Mouse (Mus musculus): ENCODE results near the gene Glra3.

Gene Glra3

DNA sequence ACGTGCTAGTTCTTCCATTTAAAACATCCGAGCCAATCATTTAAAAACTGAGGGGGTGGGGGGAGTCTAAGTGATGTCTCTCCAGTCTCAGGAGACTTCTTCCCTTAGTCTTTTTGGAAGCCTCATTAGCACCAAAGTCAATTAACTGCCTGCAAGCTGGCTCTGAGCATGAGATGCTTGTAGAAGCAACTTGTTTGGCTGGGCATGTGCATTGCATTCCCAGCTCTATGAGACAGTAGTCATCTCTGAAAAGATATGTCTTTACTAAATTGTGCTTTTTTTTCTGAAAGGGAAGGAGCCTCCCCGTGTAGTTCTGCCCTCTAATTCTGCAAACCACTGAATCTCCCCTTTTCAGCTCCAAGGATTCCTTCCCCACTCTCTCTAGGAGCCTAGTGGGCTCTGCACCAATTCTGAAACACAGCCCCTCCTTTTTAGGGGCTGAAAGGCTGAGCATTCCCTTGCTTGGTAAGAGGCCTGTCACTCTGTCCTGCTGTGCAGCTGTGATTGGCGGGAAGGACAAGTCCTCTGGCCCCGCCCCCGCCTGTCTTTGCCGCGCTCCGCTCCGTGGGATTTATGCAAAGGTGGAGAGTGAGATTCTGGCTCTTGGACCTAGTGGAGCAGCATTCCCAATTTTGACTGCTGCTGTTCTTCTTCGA lies at the start of gene Glra3:
Gene Glra3 (plus strand): TSS at position 591 of the 656 bp plus-strand sequence.
- peak; percentile 70 for DNase-seq (ENCODE audit: low spot score)

DNA sequence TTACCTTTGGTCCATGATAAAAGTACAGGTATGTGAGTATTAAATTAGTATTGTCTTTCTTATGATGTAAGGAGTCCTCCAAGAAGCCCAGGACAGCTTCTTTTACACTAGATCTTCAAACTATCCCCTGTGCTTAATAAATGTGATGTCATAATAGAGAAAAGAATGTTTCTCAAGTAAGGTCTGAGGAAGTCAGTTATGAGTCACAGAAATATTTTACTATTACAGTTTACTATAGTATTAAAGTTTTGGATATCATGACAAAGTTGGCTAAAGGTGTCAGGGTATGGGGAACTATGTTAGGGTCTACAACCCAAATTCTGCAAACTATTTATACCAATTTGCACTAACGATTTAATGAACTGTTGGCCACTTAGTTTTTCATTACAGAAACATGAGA lies 33.4 kb upstream of the Glra3 start, which contains the start of gene Adam29:
Gene Adam29 (minus strand): TSS at position 101 of the 400 bp plus-strand sequence.
- no peak for DNase-seq (ENCODE audit: low spot score)

DNA sequence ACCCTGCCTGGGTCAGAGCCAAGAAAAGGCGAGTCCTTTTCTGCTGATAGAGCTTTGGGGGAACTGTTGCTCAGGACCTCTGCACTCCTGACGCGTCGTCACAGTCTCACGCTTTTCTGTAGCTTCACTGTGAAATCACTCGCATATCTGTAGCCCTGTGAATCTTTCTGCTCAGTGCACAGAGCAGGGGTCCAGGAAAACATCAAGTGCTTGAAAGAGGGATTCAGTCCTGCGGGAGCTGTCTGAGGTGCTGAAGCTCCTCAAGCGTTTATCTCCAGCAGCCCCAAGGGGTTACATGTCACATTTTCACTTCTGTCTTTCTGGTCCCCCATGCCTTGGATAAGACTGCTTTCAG lies 243 bp downstream of the Glra3 start:
- peak; percentile 80 for DNase-seq (ENCODE audit: low spot score)

DNA sequence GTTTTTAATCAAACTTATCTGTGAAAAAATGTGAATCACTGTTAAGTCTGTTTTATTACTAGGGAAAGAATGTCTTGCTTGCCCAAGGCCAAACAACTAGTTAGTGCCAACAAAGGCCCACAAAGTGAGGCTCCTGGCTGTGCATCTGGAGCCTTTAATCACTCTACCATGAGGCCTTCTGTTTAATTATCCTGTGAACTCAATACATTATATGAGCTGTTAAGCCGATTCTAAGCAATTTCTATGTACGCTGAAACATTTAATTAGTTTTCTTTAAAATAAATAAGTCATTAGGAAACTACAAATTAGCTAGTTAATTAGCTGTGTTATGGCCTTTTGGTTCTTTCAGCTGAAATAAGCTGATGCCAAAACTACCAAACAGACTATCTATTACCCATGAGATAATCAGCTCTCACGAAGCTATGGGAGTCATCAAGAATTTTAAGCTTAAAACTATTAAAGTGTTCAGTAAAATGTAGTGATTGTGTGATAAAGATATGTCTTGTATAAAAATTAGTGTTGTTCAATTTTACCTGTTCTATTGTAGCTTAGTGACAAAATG lies 24.6 kb downstream of the Glra3 start:
- DNase-seq (ENCODE audit: low spot score), result peak; percentile 7

DNA sequence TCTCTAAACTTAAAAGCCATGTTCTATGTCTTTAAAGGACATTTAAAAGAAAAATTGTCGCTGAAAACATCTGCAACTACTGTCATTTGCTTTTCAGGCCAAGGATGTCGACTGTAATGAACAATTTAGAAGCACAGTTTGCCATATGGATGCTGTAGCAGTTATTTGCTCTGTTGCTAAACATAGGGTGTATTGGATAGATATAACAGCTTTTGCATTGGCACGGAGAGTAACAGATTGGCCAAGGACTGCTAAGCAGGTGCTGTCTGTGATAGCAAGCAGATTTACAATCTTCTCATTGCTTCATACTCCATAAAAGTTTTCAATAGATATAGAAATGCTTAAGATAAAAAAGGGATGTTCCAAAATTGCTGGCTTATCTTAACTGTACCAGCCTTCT lies 57.6 kb downstream of the Glra3 start:
- no peak for DNase-seq (ENCODE audit: low spot score)

DNA sequence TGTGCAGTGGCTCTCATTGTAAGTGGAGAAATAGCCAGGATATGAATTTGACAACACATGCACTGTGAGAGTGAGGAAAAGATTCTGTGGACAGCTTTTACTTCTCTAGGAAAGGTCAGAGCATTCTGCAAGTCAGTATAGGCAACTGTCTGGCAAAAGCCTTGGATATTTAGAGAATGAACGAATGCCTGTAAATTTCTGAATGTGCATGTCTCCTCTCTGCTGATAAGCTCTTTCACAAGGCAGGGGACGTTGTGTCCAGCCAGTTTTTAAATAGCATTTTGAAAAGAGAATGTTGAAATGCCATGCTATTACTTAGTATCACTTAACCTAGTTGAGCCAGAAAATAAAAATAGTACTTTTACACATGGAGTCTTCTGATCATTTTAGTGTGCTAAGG lies 114.1 kb downstream of the Glra3 start:
- no peak for DNase-seq (ENCODE audit: low spot score)

DNA sequence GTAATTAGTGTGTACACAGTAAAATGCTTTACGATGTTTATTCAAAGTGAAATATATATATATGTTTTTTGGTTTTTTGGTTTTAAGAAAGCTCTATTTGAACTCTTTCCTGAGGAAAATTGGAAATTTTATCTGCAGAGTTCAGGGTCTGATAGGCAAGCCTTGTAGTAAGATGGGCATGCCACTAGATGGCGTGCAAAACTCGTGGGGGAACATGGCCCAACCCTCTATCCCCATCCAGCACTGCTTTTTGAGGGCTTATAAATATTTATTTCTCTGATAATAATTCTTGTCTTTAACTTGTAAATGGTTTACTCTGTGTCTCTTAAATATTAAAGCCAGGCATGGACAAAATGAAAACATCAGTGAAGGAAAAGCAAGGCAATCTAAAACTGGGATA lies 122.8 kb downstream of the Glra3 start:
- DNase-seq (ENCODE audit: low spot score), result peak; percentile 65

DNA sequence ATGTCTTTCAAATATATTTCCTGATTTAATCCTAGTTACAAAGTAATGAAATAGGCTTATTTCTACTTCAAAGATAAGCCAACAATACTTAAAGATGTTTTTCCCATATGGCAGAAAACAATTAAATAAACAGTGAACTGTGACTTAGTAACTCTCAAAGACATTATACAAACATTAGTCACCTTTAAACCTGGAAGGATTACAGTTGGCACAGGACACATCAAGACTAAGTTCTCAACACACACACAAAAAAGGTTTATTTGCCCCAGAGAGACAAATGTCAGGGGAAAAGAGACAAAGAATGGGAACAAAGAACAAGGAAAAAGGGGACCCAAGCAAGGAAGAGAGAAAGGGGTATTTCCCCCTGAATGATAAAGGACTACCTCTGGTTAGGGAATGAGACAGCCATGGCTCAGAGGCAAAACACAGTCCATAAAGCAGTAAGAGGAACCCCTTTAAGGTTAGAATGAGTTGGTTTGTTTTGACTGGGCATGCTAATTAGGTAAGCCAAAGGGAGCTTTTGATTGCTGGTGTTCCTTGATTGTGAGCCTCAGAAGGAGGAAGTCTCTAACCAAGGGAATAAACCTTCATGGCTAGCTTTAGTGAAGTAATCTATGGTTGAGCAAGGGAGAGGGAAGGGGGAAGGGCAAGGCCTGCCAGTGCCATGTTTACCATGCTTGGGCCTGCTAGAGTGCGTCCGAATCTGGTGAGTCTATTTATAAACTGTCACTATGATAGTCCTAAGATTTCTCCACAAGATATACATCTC lies 130.4 kb downstream of the Glra3 start:
- DNase-seq (ENCODE audit: low spot score), result no peak

DNA sequence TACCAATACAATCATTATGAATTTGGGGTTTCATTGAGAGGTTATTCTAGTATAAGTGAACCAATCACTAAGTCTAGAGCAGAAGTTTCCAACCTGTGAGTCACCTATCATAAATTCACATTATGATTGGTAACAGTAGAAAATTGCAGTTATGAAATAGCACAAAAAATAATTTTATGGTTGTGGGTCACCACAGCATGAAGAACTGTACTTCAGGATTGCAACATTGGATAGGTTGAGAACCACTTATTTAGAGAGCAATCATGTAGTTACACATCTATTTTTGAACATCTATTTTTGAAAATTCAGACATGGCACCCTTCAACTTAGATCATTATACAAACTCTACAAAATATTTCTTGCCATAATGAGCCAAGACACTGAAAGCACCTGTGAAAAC lies 143.4 kb downstream of the Glra3 start:
- no peak for DNase-seq (ENCODE audit: low spot score)

DNA sequence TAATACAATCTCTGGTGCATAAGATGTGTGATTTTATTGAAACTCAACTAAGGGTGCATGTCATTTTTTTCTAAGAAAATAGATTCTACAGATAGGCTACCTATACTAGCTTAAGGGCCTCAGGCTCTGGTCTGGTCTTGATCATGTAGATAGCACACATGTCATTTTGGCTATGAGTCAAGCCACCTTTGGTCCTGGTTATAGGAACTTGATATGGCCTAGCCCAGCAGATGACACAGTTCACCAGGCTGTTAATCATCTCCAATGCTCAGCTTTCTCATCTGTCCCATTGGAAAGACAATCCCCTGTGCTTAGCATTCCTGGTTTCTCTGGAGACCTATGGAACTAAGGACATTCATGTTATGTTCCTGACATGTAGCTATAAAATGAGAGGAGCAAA lies 154.1 kb downstream of the Glra3 start:
- no peak for DNase-seq (ENCODE audit: low spot score)

DNA sequence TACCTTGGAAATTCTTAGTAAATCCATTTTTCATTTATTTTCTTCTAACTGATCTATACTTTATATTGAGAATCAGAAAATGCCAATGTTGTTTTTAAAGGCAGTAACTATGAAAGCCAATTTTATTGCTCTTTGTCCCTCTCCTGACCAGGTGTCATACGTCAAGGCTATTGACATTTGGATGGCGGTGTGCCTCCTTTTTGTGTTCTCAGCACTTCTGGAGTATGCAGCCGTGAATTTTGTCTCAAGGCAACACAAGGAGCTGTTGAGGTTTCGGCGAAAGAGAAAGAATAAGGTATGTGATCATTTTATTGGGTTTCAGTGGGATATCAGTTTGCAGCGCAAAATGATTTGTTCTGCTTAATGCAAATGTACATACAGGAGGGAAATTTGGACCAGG lies 170.0 kb downstream of the Glra3 start:
- no peak for DNase-seq (ENCODE audit: low spot score)

DNA sequence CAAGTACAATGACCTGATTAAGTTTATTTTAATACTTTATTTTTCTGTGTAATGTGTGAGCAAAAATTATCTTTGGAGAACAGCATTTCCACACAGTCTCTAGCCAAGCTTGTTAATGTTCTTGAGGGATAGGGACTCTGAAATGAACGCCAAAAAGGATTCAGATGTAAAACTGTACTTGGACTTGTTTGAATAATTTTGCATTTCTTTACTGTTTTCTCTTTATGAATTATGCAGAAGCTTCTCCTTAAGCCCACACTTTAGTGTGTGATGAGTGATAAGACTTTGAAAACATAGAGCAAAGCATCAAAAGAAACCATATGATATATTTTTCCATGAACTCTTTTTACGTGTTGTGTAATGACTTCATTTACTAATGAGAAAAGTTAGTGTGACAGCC lies 189.1 kb downstream of the Glra3 start:
- DNase-seq (ENCODE audit: low spot score), result no peak

DNA sequence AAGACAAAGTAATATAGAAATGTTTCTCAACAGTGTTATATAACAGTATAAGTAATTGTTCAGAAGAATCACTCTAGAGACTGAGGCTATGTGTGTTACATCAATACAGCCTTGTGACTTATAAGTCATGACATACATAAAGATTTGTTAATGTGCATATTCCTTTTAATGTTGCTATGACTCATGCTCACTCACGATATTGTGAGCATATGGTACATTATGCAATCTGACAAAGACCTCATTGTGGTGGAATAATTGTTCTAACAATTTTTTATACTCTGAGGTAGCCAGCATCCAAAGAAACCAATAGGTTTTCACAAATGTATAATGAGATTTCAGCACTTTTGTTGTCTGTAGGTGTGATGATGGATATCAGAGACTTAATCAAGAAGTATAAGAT lies 210.4 kb downstream of the Glra3 start:
- DNase-seq (ENCODE audit: low spot score), result no peak

DNA sequence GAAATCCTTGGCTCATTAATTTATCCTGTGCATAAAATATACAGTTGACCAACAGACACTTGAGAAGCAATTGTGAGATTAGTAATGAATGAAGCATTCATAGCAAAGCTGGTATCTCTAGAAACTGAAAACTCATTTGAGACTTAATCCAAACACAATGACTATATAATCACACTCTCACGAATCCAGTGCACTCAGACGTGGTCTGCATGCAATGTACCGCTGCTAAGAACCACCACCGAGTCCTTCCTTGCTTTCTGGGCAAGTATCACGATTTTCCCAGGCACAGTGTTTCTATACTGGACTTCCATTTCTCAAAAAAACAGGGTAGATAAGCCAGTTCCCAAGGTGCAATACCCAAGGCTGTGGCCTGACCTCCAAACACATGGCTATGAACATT lies 211.3 kb downstream of the Glra3 start:
- no peak for DNase-seq (ENCODE audit: low spot score)

DNA sequence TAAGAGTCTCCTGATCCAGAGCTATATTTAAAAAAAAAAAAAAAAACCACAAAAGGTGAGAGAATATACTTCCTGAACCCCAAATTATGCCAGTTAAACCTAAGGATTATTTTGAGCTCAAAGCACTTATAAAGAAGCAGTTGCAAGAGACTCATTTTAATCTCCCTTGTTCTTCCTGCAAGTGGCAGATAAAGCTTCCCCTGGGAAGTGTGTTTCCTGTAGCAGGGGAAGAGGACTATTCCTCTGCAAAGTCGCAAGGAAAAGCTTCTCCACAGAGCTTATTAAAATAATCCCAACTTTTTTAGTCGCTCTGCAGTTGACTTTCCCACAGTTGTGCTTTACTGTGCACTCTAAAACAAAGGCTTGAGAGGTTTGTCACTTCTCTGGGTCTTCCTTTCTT lies 218.7 kb downstream of the Glra3 start:
- no peak for DNase-seq (ENCODE audit: low spot score)

All from retina, embryonic 14.5 days (tissue).